Mouse (Mus musculus): ENCODE data around the gene Rad50.

GRCm38 (mm10) chr11:53620094-53620493 is 87.0 kb downstream of the Rad50 start:
- TF ChIP-seq CTCF (IDR thresholded peaks at IDR 0.05; ENCODE audit: low read depth) (no peak), EP300 (IDR thresholded peaks at IDR 0.05; ENCODE audit: low read depth) (no peak)

Measured in liver, embryonic 14.5 days (tissue).